Mouse (Mus musculus) erythroblast, embryonic 14.5 days (primary cell): ENCODE data around the gene Arhgef28. TPM values are rescaled to one million over a fixed set of nuclear protein-coding genes. Genes with fewer than 3 reads are reported as not detected.
"Not testable (repeated sequence)": the region's sequence is repeated elsewhere in the genome, so short reads cannot be mapped to it uniquely, and the experiment has no call there.

Experiments used
- H3K27me3 ChIP-seq: 2 replicates; pipeline ENCODE4 v1.6.1; 2012; ENCODE audit warnings: inconsistent platforms; ENCODE audit not compliant: control insufficient read depth
- H3K36me3 ChIP-seq: 2 replicates; pipeline ENCODE4 v1.6.1; 2012; ENCODE audit warnings: mild to moderate bottlenecking, inconsistent platforms; ENCODE audit not compliant: control insufficient read depth
- H3K4me1 ChIP-seq: 2 replicates; pipeline ENCODE4 v1.6.1; 2012; ENCODE audit warnings: inconsistent platforms; ENCODE audit not compliant: control insufficient read depth
- H3K4me3 ChIP-seq: replicated peaks from 2 replicates; pipeline ENCODE3; 2012; ENCODE audit warnings: moderate library complexity, mild to moderate bottlenecking, inconsistent platforms
- H3K9me3 ChIP-seq: 2 replicates; pipeline ENCODE4 v1.6.1; 2012; ENCODE audit warnings: low read length, inconsistent platforms, mixed read lengths; ENCODE audit not compliant: control insufficient read depth
- GATA1 ChIP-seq: IDR thresholded peaks from 2 replicates; pipeline ENCODE4 v1.6.1; 2012; ENCODE audit warnings: low read length, inconsistent platforms, mixed read lengths
- TAL1 ChIP-seq: IDR thresholded peaks from 3 replicates; pipeline ENCODE4 v1.6.1; 2012; ENCODE audit warnings: low read length, inconsistent platforms, mixed read lengths
- polyA plus RNA-seq: library from polyadenylated mRNA; stranded (reverse); fragments of >175 nt; gene quantifications from 2 replicates; pipeline ENCODE4 v1.2.3, GENCODE M21; 2012

Gene Arhgef28
- polyA plus RNA-seq, 1 experiment: 0.07 TPM

DNA sequence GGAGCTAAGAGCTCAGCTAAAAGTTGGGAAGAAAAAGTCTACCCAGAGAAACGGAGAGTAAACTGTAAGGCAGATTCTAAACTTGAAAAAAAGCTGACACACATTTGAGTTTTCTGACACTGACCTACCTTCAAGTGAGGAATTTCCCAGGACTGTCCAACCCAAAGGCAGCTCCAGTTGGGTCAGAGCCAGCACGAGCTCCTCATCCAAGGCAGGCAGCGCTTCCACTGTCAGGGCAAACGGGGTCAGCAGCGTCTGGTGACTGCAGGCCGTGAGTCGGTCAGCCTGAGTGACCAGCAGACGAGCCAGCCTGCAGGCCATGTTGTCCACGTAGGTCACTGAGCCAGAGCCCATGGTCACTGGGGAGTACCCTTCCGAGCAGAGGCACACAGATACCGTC, 131.4 kb downstream of the Arhgef28 start:
- Histone ChIP-seq H3K4me1 (no peaks in the 10 kb centered on the region), H3K9me3 (no peaks in the 10 kb centered on the region), H3K4me3 (no peak overlapping the region), H3K27me3 (no peaks in the 10 kb centered on the region), H3K36me3 (no peaks in the 10 kb centered on the region)
- no peak for TF ChIP-seq GATA1

DNA sequence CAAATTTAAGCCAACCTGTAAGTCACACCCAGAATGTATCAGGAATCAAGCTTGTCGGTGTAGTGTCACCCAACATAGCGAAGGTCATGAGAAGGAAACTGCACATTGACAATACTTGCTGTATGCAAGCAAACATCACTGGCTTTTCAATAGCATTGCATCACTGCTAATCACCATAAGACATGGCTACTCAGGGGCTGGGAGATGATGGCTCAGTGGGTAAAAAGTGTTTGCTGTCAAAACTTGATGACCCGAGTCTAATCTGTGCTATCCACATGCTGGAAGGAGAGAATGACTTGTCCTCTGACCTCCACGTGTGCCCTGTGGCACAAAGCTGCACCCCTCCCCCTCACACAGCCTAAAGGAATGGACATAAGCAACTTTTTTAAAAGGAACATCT, 133.0 kb downstream of the Arhgef28 start:
- TF ChIP-seq GATA1 (no peak), TAL1 (no peak)
- Histone ChIP-seq H3K4me1 (no peaks in the 10 kb centered on the region), H3K4me3 (no peak overlapping the region), H3K27me3 (no peaks in the 10 kb centered on the region), H3K36me3 (no peaks in the 10 kb centered on the region), H3K9me3 (no peaks in the 10 kb centered on the region)

DNA sequence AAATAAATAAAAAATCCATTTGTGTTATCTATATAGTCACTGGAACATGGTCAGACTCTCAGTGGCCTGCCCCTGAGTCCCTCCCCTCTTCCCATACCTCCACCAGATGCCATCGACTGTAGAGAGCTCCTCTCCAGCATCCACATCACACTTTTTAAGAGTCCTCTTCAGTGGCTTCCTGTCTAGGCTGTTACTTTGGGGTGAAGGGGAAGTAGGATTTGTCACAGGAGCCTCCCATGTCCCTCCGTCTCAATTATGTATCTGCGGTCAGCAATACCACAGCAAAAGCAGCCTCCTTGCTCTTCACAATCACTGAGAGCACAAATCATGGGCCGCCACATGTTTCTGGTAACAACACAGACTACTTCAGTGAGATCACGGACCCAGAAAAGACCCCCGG, 135.8 kb downstream of the Arhgef28 start:
- TF ChIP-seq TAL1 (no peak), GATA1 (no peak)
- H3K9me3 ChIP-seq: no peaks in the 10 kb centered on the region
- H3K27me3 ChIP-seq: no peaks in the 10 kb centered on the region
- H3K4me3 ChIP-seq: no peak overlapping the region
- no peaks in the 10 kb centered on the region for H3K36me3 ChIP-seq
- H3K4me1 ChIP-seq: no peaks in the 10 kb centered on the region

DNA sequence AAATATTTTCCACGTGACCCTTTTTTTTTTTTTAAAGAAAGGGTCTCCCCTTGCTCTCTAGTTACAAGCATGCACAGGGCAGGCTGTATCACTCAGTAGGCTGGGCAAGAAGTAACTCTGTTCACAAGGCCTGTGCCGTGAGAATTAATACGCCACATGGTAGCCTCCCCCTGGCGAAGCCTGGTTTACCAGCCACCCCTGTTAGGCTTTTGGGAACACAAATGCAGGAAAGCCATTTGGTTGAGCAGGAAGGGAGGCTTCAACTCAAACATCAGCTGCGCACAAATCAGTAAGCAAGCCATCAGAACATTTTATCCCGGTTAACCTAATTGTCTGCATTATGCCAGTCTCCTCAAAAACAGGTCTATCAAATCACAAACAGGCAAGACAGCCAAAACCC, 136.6 kb downstream of the Arhgef28 start:
- Histone ChIP-seq H3K4me3 (no peak overlapping the region), H3K27me3 (no peaks in the 10 kb centered on the region), H3K4me1 (no peaks in the 10 kb centered on the region), H3K36me3 (no peaks in the 10 kb centered on the region), H3K9me3 (no peaks in the 10 kb centered on the region)
- TF ChIP-seq GATA1 (no peak), TAL1 (no peak)

DNA sequence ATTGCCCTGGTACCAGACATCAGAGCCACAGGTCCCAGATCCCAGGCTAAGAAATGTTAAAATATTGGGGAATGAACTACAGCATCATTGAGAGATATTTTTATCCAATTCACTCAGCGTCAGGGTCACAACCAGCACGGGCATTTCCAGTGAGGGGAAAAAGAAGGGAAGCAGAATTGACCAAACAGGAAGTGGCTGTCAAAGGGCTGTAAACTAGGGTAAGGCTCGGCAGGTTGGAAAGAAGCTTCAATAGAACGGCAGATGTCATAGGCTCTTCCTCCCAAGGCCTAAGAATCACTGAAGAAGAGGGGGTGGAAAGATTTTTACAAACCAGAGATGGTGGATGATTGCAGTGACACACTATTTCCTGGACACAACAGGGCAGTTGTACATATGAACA, 143.4 kb downstream of the Arhgef28 start:
- TF ChIP-seq TAL1 (no peak), GATA1 (no peak)
- Histone ChIP-seq H3K27me3 (no peaks in the 10 kb centered on the region), H3K9me3 (no peaks in the 10 kb centered on the region), H3K4me1 (no peaks in the 10 kb centered on the region), H3K36me3 (no peaks in the 10 kb centered on the region), H3K4me3 (no peak overlapping the region)

DNA sequence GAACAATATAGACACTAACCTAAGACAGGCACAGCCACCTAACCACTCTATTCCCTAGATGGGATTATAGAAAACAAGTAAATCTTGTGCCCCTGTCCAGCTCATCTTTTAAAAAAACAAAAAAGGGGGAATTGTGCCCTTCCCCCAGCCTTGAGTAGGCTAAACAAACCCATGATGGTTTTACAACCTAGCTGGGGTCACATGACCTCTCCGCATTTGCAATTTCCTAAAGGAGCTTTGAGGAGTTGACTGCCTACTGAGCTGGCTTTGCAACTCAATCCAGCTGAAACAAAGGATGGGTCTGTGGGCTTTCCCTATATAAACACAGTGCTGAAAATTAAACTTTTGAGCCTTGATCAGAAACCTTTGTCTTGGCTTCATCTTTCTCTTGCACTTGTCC, 146.1 kb downstream of the Arhgef28 start:
- H3K27me3 ChIP-seq, H3K36me3 ChIP-seq, H3K4me3 ChIP-seq, H3K9me3 ChIP-seq, H3K4me1 ChIP-seq: not testable (repeated sequence)

DNA sequence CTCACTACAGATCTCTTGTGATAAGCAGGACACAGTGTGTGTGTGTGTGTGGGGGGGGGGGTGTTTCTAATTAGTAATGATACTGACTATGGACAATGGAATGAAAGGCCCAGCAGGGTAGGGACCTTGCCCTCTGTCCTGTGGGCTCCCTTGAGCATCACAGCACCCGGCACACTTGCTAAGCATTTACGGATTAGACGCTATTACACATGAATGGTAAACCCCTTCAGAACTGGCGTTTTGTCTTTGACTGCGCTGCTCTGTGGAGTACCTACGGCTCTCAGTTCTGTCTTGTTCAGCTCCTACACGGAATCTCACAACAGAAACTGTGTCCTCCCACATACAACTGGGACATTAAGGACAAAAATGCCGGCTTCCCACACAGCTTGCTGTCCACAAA, 151.0 kb downstream of the Arhgef28 start:
- no peaks in the 10 kb centered on the region for H3K4me1 ChIP-seq
- H3K9me3 ChIP-seq: no peaks in the 10 kb centered on the region
- TF ChIP-seq GATA1: no peak
- H3K4me3 ChIP-seq: no peak overlapping the region
- no peaks in the 10 kb centered on the region for H3K36me3 ChIP-seq
- no peaks in the 10 kb centered on the region for H3K27me3 ChIP-seq

DNA sequence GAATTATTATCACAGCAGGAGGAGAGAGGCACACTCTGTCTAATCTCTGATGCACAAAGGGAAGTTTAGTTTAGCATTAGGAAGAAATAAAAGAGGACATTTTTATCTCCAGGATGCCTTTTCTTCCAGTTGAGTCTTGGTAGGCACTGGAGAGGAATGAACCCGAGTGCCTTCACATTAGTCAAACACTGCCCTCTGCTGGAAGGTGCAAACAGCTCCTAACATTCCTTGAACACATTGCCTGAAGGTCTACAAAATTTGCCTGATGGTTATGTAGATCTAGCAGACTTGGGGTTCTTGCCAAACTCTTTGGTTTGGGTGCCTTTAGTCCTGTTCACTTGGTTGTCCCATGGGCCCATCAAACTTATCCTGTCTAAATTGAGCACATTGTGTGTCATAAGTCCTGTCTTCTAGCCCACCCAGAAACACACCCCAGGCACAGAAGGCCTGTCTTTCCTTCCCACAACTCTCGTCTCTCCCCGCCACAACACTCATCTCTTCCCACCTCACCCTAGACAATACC, 165.6 kb downstream of the Arhgef28 start:
- no peak for TF ChIP-seq TAL1
- Histone ChIP-seq H3K27me3 (no peaks in the 10 kb centered on the region), H3K4me1 (no peaks in the 10 kb centered on the region), H3K36me3 (no peaks in the 10 kb centered on the region), H3K9me3 (no peaks in the 10 kb centered on the region), H3K4me3 (no peak overlapping the region)

DNA sequence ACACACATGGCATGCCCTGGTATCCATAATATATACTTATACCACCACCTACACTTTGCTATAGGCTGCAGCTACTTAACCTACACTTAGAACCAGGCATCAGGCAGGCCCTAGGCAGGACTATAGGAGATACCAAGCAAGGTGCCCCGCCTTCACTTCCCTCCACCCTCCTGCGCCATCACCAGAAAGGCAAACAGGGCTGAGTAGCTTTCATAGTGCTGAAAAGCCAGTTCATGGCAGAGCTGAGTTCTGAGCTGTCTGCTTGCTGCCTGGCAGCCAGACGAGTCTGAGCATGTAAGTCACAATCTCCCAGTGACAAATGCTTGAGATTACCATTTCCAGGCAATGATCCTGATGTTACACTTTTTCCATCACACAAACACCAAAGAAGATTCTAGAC, 167.5 kb downstream of the Arhgef28 start:
- no peaks in the 10 kb centered on the region for H3K4me1 ChIP-seq
- H3K4me3 ChIP-seq: no peak overlapping the region
- no peaks in the 10 kb centered on the region for H3K9me3 ChIP-seq
- no peaks in the 10 kb centered on the region for H3K36me3 ChIP-seq
- H3K27me3 ChIP-seq: no peaks in the 10 kb centered on the region
- no peak for TF ChIP-seq GATA1
- TF ChIP-seq TAL1: no peak

DNA sequence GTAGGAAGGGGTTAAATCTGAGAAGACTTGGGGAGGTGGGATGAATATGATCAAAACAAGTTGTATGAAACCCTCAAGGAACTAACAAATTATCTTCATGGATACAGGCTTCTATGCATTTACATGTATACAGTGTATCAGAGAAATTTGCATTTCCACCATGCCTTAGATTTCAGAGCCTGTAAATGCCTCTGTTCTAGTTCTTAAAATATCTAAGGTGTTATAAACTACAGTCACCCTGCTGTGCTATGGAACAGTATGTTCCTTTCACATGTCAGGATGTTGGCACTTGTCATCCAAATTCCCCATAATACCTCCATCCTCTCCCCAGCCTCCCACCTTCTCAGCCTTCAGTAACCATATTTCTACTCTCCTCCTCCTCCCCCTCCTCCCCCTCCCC, 168.5 kb downstream of the Arhgef28 start:
- no peaks in the 10 kb centered on the region for H3K9me3 ChIP-seq

DNA sequence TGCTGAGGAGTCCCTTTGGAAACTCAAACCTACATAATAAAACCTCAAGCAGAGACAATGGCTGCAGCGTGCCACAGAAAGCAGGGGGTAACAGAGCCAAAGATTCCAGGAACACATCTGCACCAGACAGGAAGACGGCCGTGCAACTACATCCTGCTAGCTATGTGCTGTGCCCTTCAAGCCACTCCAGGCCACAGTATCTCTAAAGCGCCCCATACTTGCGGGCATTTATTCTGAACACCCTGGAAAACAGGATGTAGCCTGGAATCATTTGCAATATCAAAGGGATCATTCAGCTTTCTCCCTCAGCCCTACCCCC, 174.6 kb downstream of the Arhgef28 start:
- no peaks in the 10 kb centered on the region for H3K27me3 ChIP-seq
- H3K36me3 ChIP-seq: no peaks in the 10 kb centered on the region
- H3K4me1 ChIP-seq: peaks cover 2% of the 10 kb centered on the region; the same call in 1 of the 2 replicates
- H3K9me3 ChIP-seq: no peaks in the 10 kb centered on the region
- H3K4me3 ChIP-seq: peak overlapping the region; percentile 13
- TF ChIP-seq TAL1 (no peak), GATA1 (no peak)

More for the DNA sequence above, 168.5 kb downstream of the Arhgef28 start:
- TF ChIP-seq GATA1: no peak
- TF ChIP-seq TAL1: no peak
- H3K4me3 ChIP-seq: no peak overlapping the region
- H3K4me1 ChIP-seq: no peaks in the 10 kb centered on the region
- no peaks in the 10 kb centered on the region for H3K36me3 ChIP-seq
- no peaks in the 10 kb centered on the region for H3K27me3 ChIP-seq
